Mouse (Mus musculus) left cerebral cortex, adult 11 months (tissue): ENCODE data around the gene Smchd1.
"Not testable (repeated sequence)": the region's sequence is repeated elsewhere in the genome, so short reads cannot be mapped to it uniquely, and the experiment has no call there.

Experiments used
- DNase-seq: peaks from one replicate; pipeline ENCODE4 v3.0.0; 2022; ENCODE audit warnings: low spot score

Gene Smchd1

GRCm38 (mm10) chr17:71474762-71475704 lies at the start of gene Smchd1:
Gene Smchd1 (minus strand): TSS chr17:71475343.
- DNase-seq = peak; percentile 89

GRCm38 (mm10) chr17:71510297-71510696 lies 35.2 kb upstream of the Smchd1 start:
- no peak for DNase-seq

- DNase-seq = no peak
These were observed 31.7 kb upstream of the Smchd1 start for GRCm38 (mm10) chr17:71506832-71507231.

GRCm38 (mm10) chr17:71495784-71496183 lies 20.6 kb upstream of the Smchd1 start:
- no peak for DNase-seq

- DNase-seq = no peak
These were observed 16.2 kb upstream of the Smchd1 start for GRCm38 (mm10) chr17:71491332-71491686.

GRCm38 (mm10) chr17:71490666-71491331 lies 15.7 kb upstream of the Smchd1 start:
- DNase-seq = no peak

- no peak for DNase-seq
These were observed 14.7 kb upstream of the Smchd1 start for GRCm38 (mm10) chr17:71489703-71490461.

- DNase-seq = no peak
These were observed 11.2 kb upstream of the Smchd1 start for GRCm38 (mm10) chr17:71486231-71486851.

- DNase-seq = no peak
These were observed 10.7 kb upstream of the Smchd1 start for GRCm38 (mm10) chr17:71485791-71486230.

GRCm38 (mm10) chr17:71484711-71485110 lies 9.6 kb upstream of the Smchd1 start:
- DNase-seq = no peak

- DNase-seq = no peak
These were observed 8.4 kb upstream of the Smchd1 start for GRCm38 (mm10) chr17:71483418-71484060.

GRCm38 (mm10) chr17:71479381-71479901 lies 4.3 kb upstream of the Smchd1 start:
- DNase-seq = no peak

- DNase-seq = no peak
These were observed 2.3 kb upstream of the Smchd1 start for GRCm38 (mm10) chr17:71477481-71477880.

- no peak for DNase-seq
These were observed 1.3 kb upstream of the Smchd1 start for GRCm38 (mm10) chr17:71476346-71477020.

- DNase-seq = peak; percentile 65
These were observed 554 bp upstream of the Smchd1 start for GRCm38 (mm10) chr17:71475705-71476089.

- no peak for DNase-seq
These were observed 1.0 kb downstream of the Smchd1 start for GRCm38 (mm10) chr17:71474128-71474527.

- no peak for DNase-seq
These were observed 3.9 kb downstream of the Smchd1 start for GRCm38 (mm10) chr17:71471261-71471660.

GRCm38 (mm10) chr17:71460312-71460711 lies 14.8 kb downstream of the Smchd1 start:
- no peak for DNase-seq

GRCm38 (mm10) chr17:71459818-71460217 lies 15.3 kb downstream of the Smchd1 start, which contains the start of gene Gm4707:
Gene Gm4707 (minus strand): TSS chr17:71459918.
- DNase-seq = no peak

- not testable (repeated sequence) for DNase-seq
These were observed 17.8 kb downstream of the Smchd1 start for GRCm38 (mm10) chr17:71457361-71457760.
